Mouse (Mus musculus) heart, adult 2 months (tissue): Measurements from ENCODE around the gene 4930556J24Rik. TPM values are rescaled to one million over a fixed set of nuclear protein-coding genes. Genes with fewer than 3 reads are reported as not detected.
A peak's percentile ranks its signal among the peaks of the same experiment; 100 is the strongest.
"Not testable (repeated sequence)": the region's sequence is repeated elsewhere in the genome, so short reads cannot be mapped to it uniquely, and the experiment has no call there.

ENCODE experiments used
- DNase-seq, 2 experiments: peaks; one replicate each; pipeline ENCODE4 v3.0.0; 2021
- H3K27ac ChIP-seq: fragments of 200-600 bp; 2 replicates; pipeline ENCODE4 v1.8.1; 2022
- H3K27me3 ChIP-seq: fragments of 200-500 bp; 2 replicates; pipeline ENCODE4 v1.6.1; 2012; ENCODE audit warnings: mild to moderate bottlenecking, low read length, inconsistent platforms, mixed read lengths; ENCODE audit not compliant: control insufficient read depth, insufficient read depth
- H3K36me3 ChIP-seq: fragments of 200-500 bp; 2 replicates; pipeline ENCODE4 v1.6.1; 2012; ENCODE audit warnings: low read length, inconsistent platforms; ENCODE audit not compliant: control insufficient read depth, insufficient read depth
- H3K4me1 ChIP-seq: fragments of 200-500 bp; 2 replicates; pipeline ENCODE4 v1.6.1; 2011; ENCODE audit warnings: low read length; ENCODE audit not compliant: control insufficient read depth, insufficient read depth
- H3K4me3 ChIP-seq: fragments of 200-600 bp; 2 replicates; pipeline ENCODE4 v1.8.1; 2022
- H3K79me2 ChIP-seq: fragments of 200-500 bp; replicated peaks from 2 replicates; pipeline ENCODE4 v1.6.1; 2012; ENCODE audit warnings: mild to moderate bottlenecking, inconsistent platforms, low read length, moderate library complexity, mixed read lengths; ENCODE audit not compliant: control insufficient read depth, insufficient read depth
- H3K9ac ChIP-seq: fragments of 200-500 bp; 2 replicates; pipeline ENCODE4 v1.6.1; 2012; ENCODE audit warnings: low read depth, mild to moderate bottlenecking, control low read depth, inconsistent platforms, low read length, mixed read lengths
- CTCF ChIP-seq: fragments of 200-600 bp; IDR thresholded peaks from 2 replicates; pipeline ENCODE4 v1.8.1; 2022; ENCODE audit warnings: antibody characterized with exemption, mild to moderate bottlenecking, moderate library complexity
- EP300 ChIP-seq: fragments of 200-500 bp; IDR thresholded peaks from 2 replicates; pipeline ENCODE4 v1.6.1; 2011; ENCODE audit warnings: low read depth, low read length, control low read depth; ENCODE audit not compliant: insufficient read depth
- POLR2A ChIP-seq: fragments of 200-500 bp; IDR thresholded peaks from 2 replicates; pipeline ENCODE4 v1.6.1; 2011; ENCODE audit warnings: mild to moderate bottlenecking, low read depth, low read length, control low read depth; ENCODE audit not compliant: insufficient read depth
- WGBS: fragments of 180-500 bp; shearing (Covaris S2); methylation state at CpG from one replicate; pipeline ENCODE4 v1.1.7; 2018; 5-methylcytosine and 5-hydroxymethylcytosine counted together
- intact Hi-C: fragments of 180-260 bp; cut with DNase I; formaldehyde crosslinking; loops from one replicate; pipeline ENCODE4 v1.15.1; 2025
- polyA plus RNA-seq: library from polyadenylated mRNA; depleted of rRNA; stranded (reverse); fragments of >200 nt; gene quantifications from 2 replicates; pipeline ENCODE4 v1.2.3, GENCODE M21; 2012
- total RNA-seq, 2 experiments: library from RNA; stranded (reverse); gene quantifications; 2 replicates each; pipeline ENCODE4 v1.2.3; 2021

The 4930556J24Rik gene
- total and polyA plus RNA-seq, 3 experiments, result not detected

DNA sequence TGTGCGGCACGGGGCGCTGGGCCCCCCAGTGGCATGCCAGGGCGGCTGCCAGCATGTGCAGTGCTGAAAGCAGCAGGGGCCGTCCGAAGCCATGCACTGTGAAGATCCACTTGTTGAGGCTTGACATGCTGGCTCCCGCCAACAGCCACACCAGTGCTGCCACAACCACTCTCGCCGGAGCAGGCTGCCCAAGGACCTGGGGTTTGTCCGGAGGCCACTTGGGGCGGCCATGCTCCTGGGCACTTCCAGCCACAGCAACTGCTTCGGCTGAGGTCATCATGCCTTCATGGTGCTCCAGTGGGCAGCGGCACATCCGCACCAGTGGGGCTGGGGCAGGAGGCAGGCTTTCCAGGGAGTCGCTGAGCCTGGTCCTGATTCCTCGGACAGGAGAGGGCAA lies 63.7 kb downstream of the 4930556J24Rik start:
- H3K4me3 ChIP-seq, result peak overlapping the region; percentile 70
- H3K36me3 ChIP-seq, result no peaks in the 10 kb centered on the region
- H3K4me1 ChIP-seq, result peaks cover 17% of the 10 kb centered on the region
- peak; percentile 38 to 60 for DNase-seq
- no peaks in the 10 kb centered on the region for H3K27me3 ChIP-seq
- H3K79me2 ChIP-seq, result peaks cover 3% of the 10 kb centered on the region
- H3K27ac ChIP-seq, result peak overlapping the region; percentile 77
- WGBS, result 5% methylated on average over 16 of the region's 16 CpGs
- TF ChIP-seq POLR2A (no peak), CTCF (0 out of 2 replicates have a peak, but pooled peaks have one; percentile 5)
- intact Hi-C loops, result loop anchor here (2.0 to 10.0 kb wide), 4 partner anchors 18 to 711 kb away; partner anchors contain the start of genes 4921536K21Rik, Dusp18, Eif4enif1 and Pes1
- peak overlapping the region; percentile 66 for H3K9ac ChIP-seq

DNA sequence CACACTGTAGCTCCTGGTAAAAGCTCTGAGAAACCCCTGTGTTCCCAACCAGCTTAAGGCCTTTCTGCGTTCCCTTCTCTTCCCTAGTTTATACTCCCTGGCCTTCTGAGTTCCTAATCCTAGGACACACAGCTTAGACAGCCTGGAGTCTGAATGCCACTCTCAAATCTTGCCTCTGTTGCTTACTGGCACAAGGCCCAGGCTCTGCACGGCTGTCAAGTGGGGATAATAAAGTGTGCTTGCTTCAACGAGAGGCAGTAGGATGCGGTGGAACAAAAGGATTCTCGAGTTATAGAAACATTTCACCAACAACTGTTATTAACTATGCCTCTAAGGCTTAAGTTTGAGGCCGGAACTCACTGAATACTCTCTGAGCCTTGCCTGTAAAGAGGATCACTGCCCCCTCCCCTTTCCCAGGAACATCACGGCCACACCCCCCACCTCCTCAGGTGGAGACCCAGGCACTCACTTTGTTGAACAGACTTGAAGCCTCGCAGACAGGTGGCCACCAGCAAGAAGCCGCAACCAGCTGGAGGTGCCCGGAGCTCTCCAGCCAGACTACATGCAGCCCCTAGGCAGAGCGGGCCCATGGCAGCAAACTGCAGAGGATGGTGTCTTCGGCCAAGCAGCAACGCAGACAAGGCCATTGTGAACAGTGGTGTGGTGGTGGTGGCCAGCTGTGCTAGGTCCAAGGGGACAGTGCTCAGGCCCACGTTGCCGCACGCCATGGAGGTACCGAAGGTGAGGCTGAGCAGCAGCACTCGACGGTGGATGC lies 64.3 kb downstream of the 4930556J24Rik start:
- intact Hi-C loops, result loop anchor here (2.0 to 10.0 kb wide), 4 partner anchors 17 to 710 kb away; partner anchors contain the start of genes 4921536K21Rik, Dusp18, Eif4enif1 and Pes1
- peak overlapping the region; percentile 70 for H3K4me3 ChIP-seq
- H3K36me3 ChIP-seq, result no peaks in the 10 kb centered on the region
- DNase-seq, result peak; percentile 30 to 44
- H3K79me2 ChIP-seq, result peaks cover 3% of the 10 kb centered on the region
- H3K27ac ChIP-seq, result peak overlapping the region; percentile 77; the same call in 1 of the 2 replicates
- no peak for TF ChIP-seq CTCF
- TF ChIP-seq EP300, result no peak
- no peak for TF ChIP-seq POLR2A
- no peaks in the 10 kb centered on the region for H3K27me3 ChIP-seq
- peaks cover 17% of the 10 kb centered on the region for H3K4me1 ChIP-seq
- peak overlapping the region; percentile 66 for H3K9ac ChIP-seq
- 37% methylated on average over 19 of the region's 19 CpGs for WGBS

GRCm38 (mm10) chr11:3911440-3911839 lies 65.1 kb downstream of the 4930556J24Rik start:
- H3K9ac ChIP-seq, DNase-seq, H3K27me3 ChIP-seq, H3K79me2 ChIP-seq, H3K4me3 ChIP-seq, H3K36me3 ChIP-seq: not testable (repeated sequence)
- WGBS, result 79% methylated on average over 6 of the region's 6 CpGs
- peaks cover 17% of the 10 kb centered on the region for H3K4me1 ChIP-seq
- H3K27ac ChIP-seq, result peak overlapping the region; percentile 8; the same call in 1 of the 2 replicates
- intact Hi-C loops, result loop anchor here (5.0 to 10.0 kb wide), 3 partner anchors 51 to 709 kb away; partner anchors contain the start of genes Eif4enif1 and Pes1

DNA sequence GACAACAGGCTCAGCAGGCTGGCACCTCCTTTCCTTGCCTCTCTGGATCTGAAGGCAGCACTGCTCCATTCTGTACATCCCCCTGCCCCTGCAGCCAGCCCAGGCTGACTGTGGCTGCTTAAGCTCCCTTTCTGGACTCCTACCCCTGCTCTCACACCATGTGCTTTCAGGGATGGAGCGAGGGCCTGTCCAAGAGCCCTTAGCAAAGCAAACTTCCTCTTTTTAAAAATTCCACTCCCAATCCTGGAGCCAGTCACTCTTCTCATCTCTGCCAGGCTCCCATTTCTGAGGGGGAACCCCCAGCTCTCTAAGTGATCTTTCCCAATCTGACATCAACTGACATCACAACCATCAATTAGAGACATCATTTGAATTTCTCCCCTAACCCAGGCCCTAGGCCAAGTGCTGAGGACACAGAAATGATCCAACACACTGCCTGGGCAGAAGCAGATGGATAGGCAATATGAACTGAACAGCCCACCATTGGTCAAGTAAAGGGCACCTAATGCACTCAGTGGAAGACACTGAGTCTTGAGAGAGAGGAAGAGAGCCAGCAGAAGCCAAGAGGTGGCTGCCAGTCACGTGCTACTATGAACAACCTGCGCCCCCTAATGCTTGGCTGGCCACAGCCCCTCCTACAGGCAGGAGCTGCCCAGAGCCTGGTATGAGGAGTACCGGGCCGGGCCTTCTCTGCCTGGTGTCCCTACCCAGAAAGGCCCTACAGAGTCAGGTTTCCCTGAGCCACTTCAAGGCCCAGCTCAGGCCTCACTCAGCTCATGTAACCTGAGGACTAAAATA lies 65.9 kb downstream of the 4930556J24Rik start:
- no peaks in the 10 kb centered on the region for H3K27me3 ChIP-seq
- H3K9ac ChIP-seq, result no peak overlapping the region
- no peaks in the 10 kb centered on the region for H3K36me3 ChIP-seq
- TF ChIP-seq EP300, result no peak
- TF ChIP-seq CTCF, result peak; percentile 24; the same call in 1 of the 2 replicates
- TF ChIP-seq POLR2A, result no peak
- intact Hi-C loops, result loop anchor here (5.0 to 10.0 kb wide), 3 partner anchors 52 to 708 kb away; partner anchors contain the start of genes Eif4enif1 and Pes1
- H3K4me3 ChIP-seq, result no peak overlapping the region
- 47% methylated on average over 5 of the region's 5 CpGs for WGBS
- H3K27ac ChIP-seq, result peak overlapping the region; percentile 8; the same call in 1 of the 2 replicates
- H3K4me1 ChIP-seq, result peaks cover 17% of the 10 kb centered on the region
- H3K79me2 ChIP-seq, result peaks cover 3% of the 10 kb centered on the region
- DNase-seq, result peak in 1 of 2 experiments; percentile 21

- peaks cover 16% of the 10 kb centered on the region for H3K4me1 ChIP-seq
- no peaks in the 10 kb centered on the region for H3K27me3 ChIP-seq
- no peak overlapping the region for H3K4me3 ChIP-seq
- 74% methylated on average over 4 of the region's 4 CpGs for WGBS
- TF ChIP-seq EP300 (no peak), POLR2A (no peak), CTCF (no peak)
- H3K79me2 ChIP-seq, result peaks cover 3% of the 10 kb centered on the region
- DNase-seq, result no peak
- H3K36me3 ChIP-seq, result no peaks in the 10 kb centered on the region
- no peak overlapping the region for H3K9ac ChIP-seq
- no peak overlapping the region for H3K27ac ChIP-seq
- intact Hi-C loops, result no loop called here
Observed at GRCm38 (mm10) chr11:3909236-3909635, 67.3 kb downstream of the 4930556J24Rik start.
